Mouse (Mus musculus) hematopoietic stem cell, adult 5-6 weeks (primary cell): ENCODE measurements around the gene Eif4h. TPM values are rescaled to one million over a fixed set of nuclear protein-coding genes. Genes with fewer than 3 reads are reported as not detected.
"Not testable (repeated sequence)": the region's sequence is repeated elsewhere in the genome, so short reads cannot be mapped to it uniquely, and the experiment has no call there.

ENCODE experiments used
- ATAC-seq, 2 experiments: fragments of 125-278 bp in 1 of 2; replicated peaks in 1 of 2; 2 replicates each; pipeline ENCODE4 v1.8.0; 2016 to 2017; ENCODE audit warnings: inconsistent platforms in 2 of 2, mild to moderate bottlenecking in 2 of 2, moderate number of reproducible peaks in 2 of 2, low read depth in 1 of 2, moderate TSS enrichment in 1 of 2; ENCODE audit not compliant: low FRiP score in 2 of 2, poor library complexity in 2 of 2, severe bottlenecking in 2 of 2, insufficient read depth in 1 of 2, low TSS enrichment in 1 of 2
- total RNA-seq: library from RNA; stranded (forward); fragments of 172-1452, 232-1000 nt; gene quantifications from 2 replicates; pipeline ENCODE4 v1.2.3, GENCODE M21; 2017

Eif4h gene
- total RNA-seq, 1 experiment from 2014 or later: 180 TPM

GRCm38 (mm10) chr5:134668495-134668894 lies 29.2 kb upstream of the Eif4h start:
- ATAC-seq: no peak

DNA sequence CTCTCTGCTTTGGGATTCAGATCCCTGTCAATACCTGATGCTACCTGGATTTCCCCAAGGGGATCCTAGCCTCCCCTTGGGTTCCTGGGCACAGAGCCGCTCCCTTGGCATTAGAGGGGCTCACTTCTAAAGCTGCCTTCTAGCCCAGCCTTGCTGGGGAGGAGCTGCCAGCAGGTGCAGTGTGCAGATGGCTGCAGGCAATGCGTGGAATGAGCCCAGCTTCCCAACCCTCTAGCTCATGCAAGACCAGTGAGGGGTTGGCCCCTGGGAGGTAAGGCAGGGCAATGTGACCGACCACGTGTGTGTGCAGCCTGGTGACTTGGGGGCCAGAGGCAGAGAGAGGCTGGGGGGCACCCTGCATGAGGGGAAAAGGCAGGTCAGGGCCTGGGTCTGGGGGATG lies 17.4 kb upstream of the Eif4h start:
- ATAC-seq: no peak

GRCm38 (mm10) chr5:134652015-134652414 lies 12.7 kb upstream of the Eif4h start:
- ATAC-seq: no peak

DNA sequence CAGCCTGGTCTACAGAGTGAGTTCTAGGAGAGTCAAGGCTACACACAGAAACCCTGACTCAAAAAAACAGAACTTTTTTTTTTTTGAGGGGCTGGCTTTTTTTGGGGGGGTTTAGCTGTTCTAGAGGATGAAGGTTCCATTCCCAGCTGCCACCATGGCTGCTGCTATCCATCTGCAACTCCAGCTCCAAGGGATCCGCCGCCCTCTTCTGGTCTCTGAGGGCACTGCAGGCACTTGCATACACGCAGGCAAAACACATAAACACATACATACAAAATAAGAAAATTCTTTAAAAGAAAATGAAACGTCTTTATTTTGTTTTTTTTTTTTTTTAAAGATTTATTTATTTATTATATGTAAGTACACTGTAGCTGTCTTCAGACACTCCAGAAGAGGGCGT lies 11.6 kb upstream of the Eif4h start:
- no peak; a peak in 1 of 4 replicates for ATAC-seq

- not testable (repeated sequence) for ATAC-seq
Measured at GRCm38 (mm10) chr5:134648976-134649375, 9.7 kb upstream of the Eif4h start.

DNA sequence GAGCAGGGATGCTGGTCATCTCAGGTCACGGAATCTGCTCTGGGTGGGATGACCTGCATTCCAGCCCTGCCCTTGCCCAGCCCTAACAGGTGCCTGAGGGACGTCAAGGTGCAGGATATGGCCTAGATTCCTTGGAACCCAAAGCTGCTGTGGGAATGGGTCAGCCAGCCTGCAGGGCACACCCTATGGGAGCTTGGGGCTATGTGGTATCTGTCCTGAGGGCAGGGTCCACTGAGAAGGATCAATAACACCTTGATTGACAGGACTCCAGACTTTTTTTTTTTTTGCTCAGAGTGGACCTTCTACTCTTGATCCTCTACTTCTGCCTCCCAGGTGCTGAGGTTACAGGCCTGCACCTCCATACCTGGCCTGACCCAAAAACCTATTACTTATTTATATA lies 8.1 kb upstream of the Eif4h start:
- no peak for ATAC-seq

GRCm38 (mm10) chr5:134646461-134646860 lies 7.2 kb upstream of the Eif4h start:
- ATAC-seq: no peak

DNA sequence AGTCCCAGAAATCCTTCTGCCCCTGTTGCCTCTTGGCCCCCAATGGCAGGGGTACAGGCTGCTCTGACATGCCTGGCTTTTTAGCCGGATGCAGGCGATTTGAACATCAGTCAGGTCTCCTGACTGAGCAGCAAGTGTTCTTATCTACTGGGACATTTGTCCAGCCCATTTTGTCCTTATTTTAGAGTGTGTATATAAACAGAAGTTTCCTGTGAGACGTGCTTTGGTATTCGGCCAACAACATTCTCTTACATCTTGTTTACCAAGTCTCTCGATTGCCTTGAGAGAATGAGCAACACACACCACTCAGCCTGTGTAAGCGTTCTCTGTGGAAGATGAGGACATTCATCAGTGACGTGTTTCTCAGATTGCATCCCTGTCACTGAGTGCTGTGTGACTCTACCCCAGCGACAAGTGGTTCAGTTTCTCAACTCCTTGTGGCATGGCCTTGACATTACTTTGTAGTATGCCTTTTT lies 5.4 kb upstream of the Eif4h start:
- no peak for ATAC-seq

- no peak for ATAC-seq
Measured at GRCm38 (mm10) chr5:134644121-134644520, 4.8 kb upstream of the Eif4h start.

GRCm38 (mm10) chr5:134640371-134640770 lies 1.1 kb upstream of the Eif4h start:
- ATAC-seq: no peak

- no peak; a peak in 1 of 4 replicates for ATAC-seq
Measured at GRCm38 (mm10) chr5:134638461-134639268, 625 bp downstream of the Eif4h start.

GRCm38 (mm10) chr5:134637820-134638367 lies 1.4 kb downstream of the Eif4h start:
- ATAC-seq: 0 out of 4 replicates have a peak, but pooled peaks of 1 of the 2 experiments have one; percentile 27

GRCm38 (mm10) chr5:134632841-134633240 lies 6.4 kb downstream of the Eif4h start:
- ATAC-seq: no peak

DNA sequence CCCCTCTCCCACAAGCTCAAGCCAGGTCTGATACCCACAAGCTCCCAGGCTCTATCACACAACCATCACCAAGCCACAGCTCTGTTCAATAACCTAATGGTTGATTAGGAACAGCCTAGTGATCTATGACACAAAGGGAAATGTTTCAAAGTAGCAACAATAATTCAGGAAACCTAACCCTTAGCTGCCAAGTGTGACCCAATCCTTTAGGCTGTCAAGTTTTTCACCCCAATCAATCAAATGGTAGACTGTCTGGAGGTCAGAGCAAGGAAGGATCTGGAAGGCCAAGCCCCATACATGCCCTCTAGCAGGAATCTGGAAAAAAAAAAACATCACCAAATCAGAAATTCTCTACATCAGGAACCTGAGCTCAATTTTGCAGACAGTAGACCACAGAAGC lies 8.5 kb downstream of the Eif4h start:
- ATAC-seq: no peak

DNA sequence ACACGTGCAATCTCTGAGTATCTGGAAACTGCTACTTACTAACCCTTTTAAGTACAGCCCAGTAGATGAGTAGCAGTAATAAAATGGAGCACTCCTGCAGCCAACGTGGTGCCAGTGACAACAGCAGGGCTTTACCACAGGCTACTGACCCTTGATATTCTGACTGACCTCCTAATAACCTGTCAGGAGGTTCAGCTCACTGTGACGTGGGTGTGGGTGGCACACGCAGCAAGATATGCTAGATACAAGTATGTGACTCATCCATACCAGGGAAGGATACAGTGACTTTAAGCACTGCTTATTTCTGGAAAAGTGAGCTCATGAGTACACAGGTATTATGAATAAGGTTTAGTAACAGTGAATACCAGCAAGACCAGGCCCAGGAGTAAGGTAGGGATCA lies 9.8 kb downstream of the Eif4h start:
- no peak for ATAC-seq

- ATAC-seq: no peak
Measured at GRCm38 (mm10) chr5:134622069-134622468, 17.2 kb downstream of the Eif4h start.

- ATAC-seq: no peak
Measured at GRCm38 (mm10) chr5:134621099-134621640, 18.1 kb downstream of the Eif4h start.

DNA sequence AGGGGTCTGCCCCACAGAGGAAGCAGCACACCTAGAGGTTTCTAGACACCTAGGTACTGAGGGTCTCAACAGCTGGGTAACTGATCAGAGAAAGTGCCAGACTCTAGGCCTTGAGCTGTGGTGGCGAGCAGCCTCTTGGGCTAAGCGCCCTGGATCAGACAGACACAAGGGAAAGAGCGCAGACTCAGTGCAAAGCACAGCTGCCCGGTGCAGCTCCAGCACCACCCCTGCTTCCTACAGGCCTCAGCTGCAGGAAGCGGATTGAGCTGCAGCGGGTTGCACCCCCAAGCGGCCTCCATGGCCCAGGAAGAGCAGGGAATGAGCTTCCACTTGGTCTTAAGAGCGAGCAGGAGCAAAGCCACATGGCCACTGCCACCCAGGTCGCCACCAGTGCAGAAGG lies 18.8 kb downstream of the Eif4h start:
- no peak for ATAC-seq
